Mouse (Mus musculus): Measurements from ENCODE around the gene Pdia4.
"Not testable (repeated sequence)": the region's sequence is repeated elsewhere in the genome, so short reads cannot be mapped to it uniquely, and the experiment has no call there.

Gene Pdia4

GRCm38 (mm10) chr6:47759406-47759805 is 53.8 kb downstream of the Pdia4 start:
- DNase-seq (ENCODE audit: low read depth, low spot score): not testable (repeated sequence)

GRCm38 (mm10) chr6:47757849-47758248 is 55.4 kb downstream of the Pdia4 start:
- not testable (repeated sequence) for DNase-seq (ENCODE audit: low read depth, low spot score)

GRCm38 (mm10) chr6:47757429-47757828 is 55.8 kb downstream of the Pdia4 start:
- not testable (repeated sequence) for DNase-seq (ENCODE audit: low read depth, low spot score)

GRCm38 (mm10) chr6:47753144-47753543 is 60.1 kb downstream of the Pdia4 start:
- not testable (repeated sequence) for DNase-seq (ENCODE audit: low read depth, low spot score)

GRCm38 (mm10) chr6:47748306-47748705 is 64.9 kb downstream of the Pdia4 start:
- not testable (repeated sequence) for DNase-seq (ENCODE audit: low read depth, low spot score)

GRCm38 (mm10) chr6:47747886-47748285 is 65.3 kb downstream of the Pdia4 start:
- DNase-seq (ENCODE audit: low read depth, low spot score): not testable (repeated sequence)

Measured in R1 (cell line).